Mouse (Mus musculus): ENCODE data around the gene Hapln1.

Gene Hapln1

DNA sequence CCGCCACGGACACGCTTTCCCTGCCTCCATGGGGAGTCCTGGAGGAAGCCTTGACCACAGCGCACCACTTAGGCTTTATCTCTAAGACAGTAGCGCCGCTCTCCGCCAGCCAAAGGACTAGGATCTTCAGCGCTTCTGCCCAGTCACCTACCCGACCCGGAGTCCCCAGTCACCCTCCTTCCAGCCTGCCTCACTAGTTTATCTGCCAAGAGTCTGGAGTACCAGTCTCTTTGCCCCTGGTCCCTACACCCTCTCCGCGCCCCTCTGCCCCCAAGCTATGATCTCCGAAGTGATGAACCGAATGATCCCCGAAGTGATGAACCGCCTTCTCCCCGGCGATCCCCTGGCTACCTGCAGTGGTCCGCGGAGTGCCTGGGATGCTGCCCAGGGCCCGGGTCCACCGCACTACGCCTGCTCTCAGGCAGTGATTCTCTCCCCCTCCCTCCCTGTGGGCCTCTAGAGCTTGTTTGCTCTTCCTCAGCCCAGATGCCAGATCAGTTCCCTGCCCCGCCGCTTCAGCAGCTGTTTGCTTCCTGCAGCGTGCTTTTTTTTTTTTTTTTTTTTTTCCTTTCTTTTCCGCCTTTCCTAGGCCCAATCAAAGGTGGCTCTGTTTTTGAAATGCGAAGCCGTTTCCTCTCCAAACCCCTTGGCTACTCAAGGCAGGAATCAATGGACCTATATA is at the start of gene Hapln1:
Hapln1 (plus strand) TSS at position 592 of the 682 bp plus-strand sequence.
- peak; percentile 13 for DNase-seq

- DNase-seq: peak; percentile 9
These were observed 46.4 kb upstream of the Hapln1 start for GRCm38 (mm10) chr13:89493169-89493568.

GRCm38 (mm10) chr13:89493678-89494077 is 45.9 kb upstream of the Hapln1 start:
- no peak for DNase-seq

DNA sequence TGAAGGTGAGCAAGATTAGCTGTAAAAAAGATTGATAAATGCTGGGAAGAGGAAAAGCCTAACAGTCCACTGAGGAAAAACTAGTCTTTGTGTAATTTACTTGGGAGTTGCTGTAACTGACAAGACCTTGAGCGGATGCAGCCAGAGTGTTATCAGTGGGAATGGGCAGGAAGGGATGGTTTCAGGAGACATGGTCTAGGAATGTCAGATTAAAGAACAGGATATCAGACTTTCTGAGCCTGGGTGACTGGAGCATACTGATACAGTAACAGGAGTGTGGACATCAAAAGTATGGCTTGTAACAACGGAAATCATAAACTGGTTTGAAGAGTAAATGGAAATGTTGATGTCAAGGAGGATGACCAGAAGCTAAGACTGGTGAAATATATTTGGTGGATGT is 43.0 kb upstream of the Hapln1 start:
- DNase-seq: no peak

DNA sequence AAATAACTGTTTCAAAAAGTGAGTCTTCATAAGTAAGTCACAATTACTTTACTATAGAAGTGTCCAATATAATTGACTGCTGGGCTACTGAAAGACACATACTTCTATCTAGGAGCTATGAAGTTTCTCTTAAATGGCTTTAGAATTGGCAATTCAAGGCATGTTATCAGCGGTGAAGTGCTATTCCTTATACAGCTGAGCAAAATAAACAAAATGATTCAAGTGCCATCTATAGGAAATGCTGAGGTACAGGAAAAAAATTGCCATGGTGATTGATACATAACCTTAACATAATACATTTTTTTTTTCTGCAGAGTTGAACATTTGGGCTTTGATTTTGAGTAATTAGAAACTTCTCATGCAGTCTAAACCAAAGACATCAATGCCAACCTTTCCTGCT is 40.2 kb upstream of the Hapln1 start:
- DNase-seq: no peak

- no peak for DNase-seq
These were observed 18.1 kb upstream of the Hapln1 start for GRCm38 (mm10) chr13:89521507-89521908.

- DNase-seq: no peak
These were observed 10.9 kb upstream of the Hapln1 start for GRCm38 (mm10) chr13:89528716-89529115.

GRCm38 (mm10) chr13:89530386-89530785 is 9.2 kb upstream of the Hapln1 start:
- DNase-seq: no peak

GRCm38 (mm10) chr13:89539887-89540264 is 280 bp downstream of the Hapln1 start:
- DNase-seq: no peak

DNA sequence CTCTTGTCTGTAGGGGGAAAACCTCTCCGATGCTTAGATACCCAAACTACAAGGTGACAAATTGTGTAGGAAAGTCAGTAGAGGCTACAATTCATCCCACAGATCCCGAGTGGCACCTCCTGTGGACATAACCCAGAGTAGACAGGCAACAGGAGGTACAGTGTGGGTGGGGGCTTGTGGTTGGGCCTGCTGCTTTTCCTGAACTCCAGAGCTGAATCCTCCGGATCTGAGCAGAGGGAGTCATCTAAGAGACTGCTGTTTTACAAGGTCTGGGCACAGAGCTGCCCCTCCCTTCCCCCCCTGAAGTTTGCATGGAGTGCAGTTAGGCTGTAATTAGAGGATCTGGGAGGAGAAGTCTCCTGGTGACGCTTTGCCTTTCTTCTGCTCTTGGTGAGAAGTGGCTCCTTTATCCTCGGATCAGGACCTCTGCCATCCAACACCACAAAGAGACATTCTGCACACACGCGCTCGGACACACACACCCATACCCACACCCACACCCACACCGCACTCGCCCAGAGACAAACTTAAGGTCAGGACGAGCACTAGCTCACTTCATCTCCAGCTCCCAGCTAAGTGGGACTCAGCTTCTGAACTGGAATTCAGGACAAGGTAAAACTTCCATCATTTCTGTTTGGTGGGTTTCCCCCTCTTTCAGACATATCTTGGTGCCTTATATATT is 846 bp downstream of the Hapln1 start:
- DNase-seq: no peak

DNA sequence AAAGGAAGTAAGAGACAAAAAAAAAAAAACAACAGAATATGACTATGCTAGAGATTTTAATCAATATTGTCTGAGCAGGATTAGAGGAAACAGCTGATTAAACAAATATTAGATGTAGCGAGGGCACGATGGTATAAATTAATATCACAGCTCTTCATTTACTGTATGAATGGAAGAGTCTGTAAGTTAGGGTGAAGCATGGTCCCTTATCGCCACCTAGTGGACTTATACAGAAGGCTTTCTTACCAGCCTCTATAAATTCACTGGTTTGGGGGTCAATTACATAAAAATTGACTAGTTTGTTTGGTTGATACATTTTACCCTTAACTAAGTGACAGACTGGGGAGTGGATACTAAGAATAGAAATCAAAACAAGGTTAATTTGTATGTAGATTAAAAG is 3.4 kb downstream of the Hapln1 start:
- DNase-seq: peak; percentile 68

- peak; percentile 62 for DNase-seq
These were observed 8.7 kb downstream of the Hapln1 start for GRCm38 (mm10) chr13:89548203-89548740.

GRCm38 (mm10) chr13:89549507-89549906 is 9.9 kb downstream of the Hapln1 start:
- no peak for DNase-seq

GRCm38 (mm10) chr13:89551502-89551901 is 11.9 kb downstream of the Hapln1 start:
- peak; percentile 17 for DNase-seq

- no peak for DNase-seq
These were observed 24.9 kb downstream of the Hapln1 start for GRCm38 (mm10) chr13:89564518-89564917.

DNA sequence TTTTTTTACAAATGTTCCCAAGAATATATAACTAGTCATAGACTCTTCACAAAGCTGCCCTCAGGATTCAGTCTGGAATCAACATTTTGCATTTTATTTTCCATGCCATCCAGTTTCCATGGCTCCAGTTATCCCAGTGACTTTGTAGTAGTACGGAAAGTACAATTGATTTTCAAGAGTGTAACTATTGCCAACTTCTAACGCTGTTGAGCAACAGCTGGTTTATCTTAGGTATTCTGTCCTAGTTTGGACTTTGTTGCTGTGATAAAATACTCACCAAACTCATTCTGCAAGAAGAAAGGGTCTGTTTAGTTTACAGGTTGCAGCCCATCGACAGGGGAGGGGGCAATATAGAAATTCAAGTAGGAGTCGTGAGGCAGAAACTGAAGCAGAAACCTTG is 26.7 kb downstream of the Hapln1 start:
- DNase-seq: no peak

DNA sequence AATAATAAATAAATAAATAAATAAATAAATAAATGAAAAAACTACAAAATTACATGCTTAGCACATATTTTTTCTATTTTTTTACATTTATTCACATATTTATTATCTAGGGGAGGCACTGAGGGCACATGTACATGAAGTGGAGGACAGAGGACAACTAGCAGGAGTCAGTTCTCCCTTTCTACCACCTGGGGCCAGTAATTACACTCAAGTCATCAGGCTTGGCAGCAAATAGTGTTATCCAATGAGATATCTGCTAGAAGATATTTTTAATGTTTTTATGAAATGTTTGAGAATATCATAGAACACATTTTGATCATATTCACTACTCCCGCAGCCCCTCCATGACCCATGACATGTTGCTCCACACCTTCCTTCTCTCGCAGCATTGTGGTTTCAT is 39.5 kb downstream of the Hapln1 start:
- no peak for DNase-seq

GRCm38 (mm10) chr13:89583138-89583746 is 43.6 kb downstream of the Hapln1 start:
- no peak for DNase-seq

DNA sequence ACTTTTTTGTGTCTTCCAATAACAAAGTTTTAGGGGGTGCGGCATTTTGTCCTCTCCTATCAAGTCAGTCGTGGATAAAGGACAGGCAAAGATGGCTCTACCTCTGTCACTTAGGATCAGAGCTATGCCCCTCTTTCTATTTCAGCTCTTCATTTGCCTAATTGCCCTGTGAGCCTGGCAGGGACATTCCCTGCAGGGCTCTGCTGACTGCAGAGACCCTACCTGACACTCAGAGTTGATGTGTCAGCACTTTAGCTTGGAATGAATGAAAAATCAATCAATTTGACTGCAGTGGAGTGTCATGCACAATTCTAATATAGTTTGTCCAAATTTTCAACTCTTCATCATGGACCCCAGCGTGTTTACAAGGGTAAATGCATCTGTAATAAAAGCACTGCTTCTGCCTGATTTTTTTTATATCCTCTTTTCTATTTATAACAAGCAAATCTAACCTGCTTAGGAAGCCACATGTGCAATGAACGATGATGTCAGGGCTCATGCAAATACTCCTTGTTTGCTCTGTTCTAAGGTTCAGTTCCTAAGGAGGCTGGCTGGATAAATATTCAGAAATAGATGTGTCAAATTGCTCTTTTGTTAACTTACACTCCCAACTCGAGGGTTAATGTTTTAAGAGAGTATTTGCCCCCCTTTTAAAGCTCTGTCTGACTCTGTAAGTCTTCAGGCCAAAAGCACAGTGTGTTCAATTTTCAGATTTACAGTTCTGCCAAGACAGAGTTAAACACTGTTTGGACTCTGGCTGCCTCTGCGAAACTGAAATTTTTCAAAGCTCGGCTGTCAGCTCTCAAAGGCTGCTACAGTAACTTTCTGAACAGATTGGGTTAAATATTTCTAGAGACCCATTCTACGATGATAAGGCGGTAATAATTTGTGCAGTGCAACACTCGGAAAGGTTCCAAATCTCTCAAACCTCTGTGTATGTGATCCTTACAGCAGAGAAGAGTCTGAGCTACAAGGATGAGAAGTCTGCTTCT is 44.4 kb downstream of the Hapln1 start:
- DNase-seq: peak; percentile 45

GRCm38 (mm10) chr13:89585144-89585543 is 45.5 kb downstream of the Hapln1 start:
- DNase-seq: peak; percentile 15

DNA sequence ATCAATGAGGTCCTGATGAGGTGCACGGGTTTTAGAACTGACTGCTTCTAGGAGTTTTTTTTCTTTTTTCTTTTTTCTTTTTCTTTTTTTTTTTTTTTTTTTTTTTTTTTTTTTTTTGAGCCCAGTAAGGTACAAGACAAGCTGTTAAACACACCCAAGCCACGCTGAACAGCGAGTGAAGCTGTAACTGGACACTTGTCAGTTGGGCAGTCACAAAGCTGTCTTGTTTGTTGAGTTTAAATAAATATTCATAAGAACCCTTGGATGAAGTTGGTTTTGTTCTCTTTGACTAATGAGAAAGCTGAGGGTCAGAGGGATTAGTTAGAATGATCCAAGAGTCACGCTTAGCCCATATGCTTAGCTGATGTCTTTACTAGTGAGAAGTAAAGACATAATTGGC is 55.5 kb downstream of the Hapln1 start:
- no peak for DNase-seq

DNA sequence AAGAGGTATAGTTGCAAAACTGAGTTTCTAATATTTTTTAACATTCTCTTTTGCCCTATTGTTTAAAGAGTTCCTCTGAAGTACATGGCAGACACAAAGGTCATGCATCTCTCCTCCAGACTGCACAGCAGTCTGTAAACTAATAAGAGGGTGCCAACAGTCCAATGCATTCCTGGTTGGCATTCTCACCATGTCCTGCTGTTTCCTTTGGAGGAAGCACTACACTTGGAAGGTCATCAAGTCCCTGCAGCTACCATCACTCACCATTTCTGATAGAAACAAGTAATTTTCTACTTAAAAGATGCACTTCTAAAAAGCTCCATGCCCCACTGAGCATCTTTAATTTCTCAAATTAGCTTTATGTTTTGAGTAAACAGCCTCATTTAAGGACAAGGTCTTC is 57.8 kb downstream of the Hapln1 start:
- no peak for DNase-seq

GRCm38 (mm10) chr13:89600466-89600865 is 60.9 kb downstream of the Hapln1 start:
- peak; percentile 12 for DNase-seq

Data from kidney, adult 9 months (tissue).